Mouse (Mus musculus) bone marrow macrophage, adult 2 months (primary cell): ENCODE results near the gene Lmna. TPM values are rescaled to one million over a fixed set of nuclear protein-coding genes. Genes with fewer than 3 reads are reported as not detected.

ENCODE experiments used
- H3K27ac ChIP-seq: 2 replicates; pipeline ENCODE4 v1.5.1; 2012; ENCODE audit warnings: low read depth, low read length; ENCODE audit not compliant: insufficient read depth
- H3K4me1 ChIP-seq: 2 replicates; pipeline ENCODE4 v1.6.1; 2012; ENCODE audit warnings: low read length; ENCODE audit not compliant: control insufficient read depth, insufficient read depth
- H3K4me3 ChIP-seq: 2 replicates; pipeline ENCODE4 v1.5.1; 2012; ENCODE audit warnings: mild to moderate bottlenecking, low read length, moderate library complexity; ENCODE audit not compliant: insufficient read depth
- CTCF ChIP-seq: IDR thresholded peaks from 2 replicates; pipeline ENCODE4 v1.5.1; 2012; ENCODE audit warnings: low read depth, mild to moderate bottlenecking, low read length, moderate library complexity
- POLR2A ChIP-seq: IDR thresholded peaks from 2 replicates; pipeline ENCODE4 v1.6.1; 2012; ENCODE audit warnings: mild to moderate bottlenecking, low read depth, low read length, borderline replicate concordance
- polyA plus RNA-seq: library from polyadenylated mRNA; stranded (reverse); fragments of >200 nt; gene quantifications from 2 replicates; pipeline ENCODE4 v1.2.4, GENCODE M21; 2012; ENCODE audit not compliant: missing spikeins, insufficient read depth, insufficient read length

Lmna gene
- polyA plus RNA-seq, 1 experiment: 126 TPM

GRCm38 (mm10) chr3:88436395-88437201 is 73.2 kb downstream of the Lmna start:
- no peak overlapping the region for H3K4me3 ChIP-seq
- peaks cover 13% of the 10 kb centered on the region for H3K4me1 ChIP-seq
- no peak overlapping the region for H3K27ac ChIP-seq
- TF ChIP-seq POLR2A: no peak

GRCm38 (mm10) chr3:88435515-88435914 is 74.2 kb downstream of the Lmna start:
- TF ChIP-seq POLR2A (no peak), CTCF (no peak)
- Histone ChIP-seq H3K27ac (no peak overlapping the region), H3K4me3 (no peak overlapping the region), H3K4me1 (peaks cover 8% of the 10 kb centered on the region; the same call in 1 of the 2 replicates)

Other genes with a start within 250 kb of the Lmna start
- gene Gm38392, start 222.7 kb downstream of the Lmna start, polyA plus RNA-seq: 0.48 TPM in 1 of 2 replicates, not detected in the other
- 10.1 and 11.4 TPM in 2 replicates for gene Tsacc, start 213.0 kb downstream of the Lmna start, polyA plus RNA-seq
- 75.3 and 76.5 TPM in 2 replicates for gene Cct3, start 212.8 kb downstream of the Lmna start, polyA plus RNA-seq
- 401 and 428 TPM in 2 replicates for gene Glmp, start 184.9 kb downstream of the Lmna start, polyA plus RNA-seq
- gene Tmem79, start 173.8 kb downstream of the Lmna start, polyA plus RNA-seq: 0.68 and 0.71 TPM in 2 replicates
- gene Smg5, start 173.7 kb downstream of the Lmna start, polyA plus RNA-seq: 26.0 and 27.8 TPM in 2 replicates
- gene Paqr6, start 145.4 kb downstream of the Lmna start, polyA plus RNA-seq: not detected in 2 replicates
- not detected in 2 replicates for gene Bglap3, start 137.2 kb downstream of the Lmna start, polyA plus RNA-seq
- gene Bglap2, start 131.3 kb downstream of the Lmna start, polyA plus RNA-seq: not detected in 2 replicates
- gene Bglap, start 125.5 kb downstream of the Lmna start, polyA plus RNA-seq: not detected in 2 replicates
- 55.0 and 59.7 TPM in 2 replicates for gene Pmf1, start 99.6 kb downstream of the Lmna start, polyA plus RNA-seq
- gene Slc25a44, start 84.8 kb downstream of the Lmna start, polyA plus RNA-seq: 14.0 and 17.5 TPM in 2 replicates
- 178 and 180 TPM in 2 replicates for gene Sema4a, start 48.8 kb downstream of the Lmna start, polyA plus RNA-seq
- 0.13 and 0.16 TPM in 2 replicates for gene Mex3a, start 22.4 kb upstream of the Lmna start, polyA plus RNA-seq
- not detected in 2 replicates for gene Rab25, start 38.3 kb upstream of the Lmna start, polyA plus RNA-seq
- gene Lamtor2, start 43.1 kb upstream of the Lmna start, polyA plus RNA-seq: 149 and 154 TPM in 2 replicates
- gene Ubqln4, start 43.8 kb upstream of the Lmna start, polyA plus RNA-seq: 22.9 and 25.8 TPM in 2 replicates
- 71.3 and 83.2 TPM in 2 replicates for gene Ssr2, start 65.9 kb upstream of the Lmna start, polyA plus RNA-seq
- 140 and 154 TPM in 2 replicates for gene Arhgef2, start 96.0 kb upstream of the Lmna start, polyA plus RNA-seq
- gene Rxfp4, start 143.2 kb upstream of the Lmna start, polyA plus RNA-seq: not detected in 2 replicates
- gene Khdc4, start 175.8 kb upstream of the Lmna start, polyA plus RNA-seq: 40.7 and 48.4 TPM in 2 replicates
- 100 and 110 TPM in 2 replicates for gene Rit1, start 206.9 kb upstream of the Lmna start, polyA plus RNA-seq